ENCODE assay signal across 24 mouse cellular contexts in genomic region chr7:141953616-141954015, GRCm38 (mm10). TPM values are rescaled to one million over a fixed set of nuclear protein-coding genes. Genes with fewer than 3 reads are reported as not detected.
A peak's percentile ranks its signal among the peaks of the same experiment; 100 is the strongest.
DNase-seq lines count a peak whose midpoint lies in the region; ATAC-seq and TF ChIP-seq lines count a peak whose summit lies in the region.
"Had no signal": no experiment of that assay in that cellular context is flagged by ENCODE, and none has a peak within 500 bp of the region (broad histone marks: within the 10 kb centered on the region; RNA-seq: fewer than 3 reads in every experiment).

No protein-coding gene starts in this region.

- H3K36me3 ChIP-seq in hindbrain, embryonic 12.5 days = peaks cover 6% of the 10 kb centered on the region; the same call in 1 of the 2 replicates
- H3K36me3 ChIP-seq in hindbrain, embryonic 10.5 days = peaks cover 22% of the 10 kb centered on the region
- peaks cover 14% of the 10 kb centered on the region for H3K36me3 ChIP-seq in midbrain, embryonic 12.5 days
- H3K36me3 ChIP-seq in midbrain, postnatal 0 days (ENCODE audit: insufficient read depth, low read length) = no peaks in the 10 kb centered on the region
- H3K36me3 ChIP-seq in midbrain, embryonic 16.5 days (ENCODE audit: control insufficient read depth, insufficient read depth, low read length) = peaks cover 4% of the 10 kb centered on the region
- H3K36me3 ChIP-seq: embryonic facial prominence, embryonic 12.5 days; heart, embryonic 10.5 days; liver, embryonic 13.5 days had no signal

- H3K9ac ChIP-seq in hindbrain, embryonic 12.5 days = no peak overlapping the region
- peak overlapping the region; percentile 25; the same call in 1 of the 2 replicates for H3K9ac ChIP-seq in midbrain, embryonic 12.5 days (replicated peaks)
- H3K9ac ChIP-seq in midbrain, postnatal 0 days (replicated peaks; ENCODE audit: low read length, poor library complexity, severe bottlenecking) = no peak overlapping the region
- peak overlapping the region; percentile 18 for H3K9ac ChIP-seq in midbrain, embryonic 16.5 days (ENCODE audit: low read depth, low read length)
- H3K9ac ChIP-seq: embryonic facial prominence, embryonic 12.5 days; liver, embryonic 13.5 days had no signal

- WGBS in hindbrain, embryonic 12.5 days = 84% methylated on average over 6 of the region's 6 CpGs
- WGBS in hindbrain, embryonic 10.5 days = 81% methylated on average over 6 of the region's 6 CpGs
- 79% methylated on average over 6 of the region's 6 CpGs for WGBS in midbrain, embryonic 12.5 days
- 67% methylated on average over 6 of the region's 6 CpGs for WGBS in midbrain, postnatal 0 days
- 70% methylated on average over 6 of the region's 6 CpGs for WGBS in midbrain, embryonic 16.5 days

- H3K9me3 ChIP-seq in hindbrain, embryonic 12.5 days (replicated peaks) = no peaks in the 10 kb centered on the region
- no peaks in the 10 kb centered on the region for H3K9me3 ChIP-seq in hindbrain, embryonic 10.5 days
- no peaks in the 10 kb centered on the region for H3K9me3 ChIP-seq in midbrain, embryonic 12.5 days
- no peaks in the 10 kb centered on the region for H3K9me3 ChIP-seq in midbrain, postnatal 0 days (ENCODE audit: low read length)
- no peaks in the 10 kb centered on the region for H3K9me3 ChIP-seq in midbrain, embryonic 16.5 days (replicated peaks; ENCODE audit: control insufficient read depth, low read length, poor library complexity, severe bottlenecking)
- H3K9me3 ChIP-seq: heart, embryonic 10.5 days; liver, embryonic 13.5 days had no signal

- no peak overlapping the region for H3K4me3 ChIP-seq in hindbrain, embryonic 12.5 days
- no peak overlapping the region; the same call in 1 of the 2 replicates for H3K4me3 ChIP-seq in hindbrain, embryonic 10.5 days
- no peak overlapping the region for H3K4me3 ChIP-seq in midbrain, embryonic 12.5 days
- H3K4me3 ChIP-seq in midbrain, postnatal 0 days (ENCODE audit: low read depth, low read length) = no peak overlapping the region
- H3K4me3 ChIP-seq in midbrain, embryonic 16.5 days (ENCODE audit: low read depth, low read length) = no peak overlapping the region
- H3K4me3 ChIP-seq: embryonic facial prominence, embryonic 12.5 days; gastrocnemius, adult 2 months; heart, embryonic 10.5 days; liver, embryonic 13.5 days had no signal

- TF ChIP-seq CTCF in midbrain, postnatal 0 days (IDR thresholded peaks at IDR 0.05) = no peak

- H3K4me2 ChIP-seq in hindbrain, embryonic 12.5 days (replicated peaks) = 0 out of 2 replicates have a peak overlapping the region, but pooled peaks have one; percentile 6
- 0 out of 2 replicates have a peak overlapping the region, but pooled peaks have one; percentile 4 for H3K4me2 ChIP-seq in midbrain, embryonic 12.5 days (replicated peaks)
- H3K4me2 ChIP-seq in midbrain, postnatal 0 days (ENCODE audit: low read depth, low read length, poor library complexity, severe bottlenecking) = no peak overlapping the region
- H3K4me2 ChIP-seq in midbrain, embryonic 16.5 days (ENCODE audit: low read length) = peak overlapping the region; percentile 3; the same call in 1 of the 2 replicates
- H3K4me2 ChIP-seq: embryonic facial prominence, embryonic 12.5 days; liver, embryonic 13.5 days had no signal

- DNase-seq in cerebellum, adult 11-12 months = peak; percentile 61
- DNase-seq in hindbrain, embryonic 10.5 days (ENCODE audit: low spot score) = no peak
- no peak for DNase-seq in midbrain, postnatal 0 days (ENCODE audit: low spot score)
- DNase-seq: adrenal gland, adult 8-10 months; gastrocnemius, adult 2 months; kidney, adult 9 months; kidney, postnatal 14 days; layer of hippocampus, postnatal 36 days; liver, embryonic 13.5 days; lung, adult 2 months; lung, postnatal 14 days; right cerebral cortex, postnatal 4 days; thymus, postnatal 14 days had no signal

- peaks cover 19% of the 10 kb centered on the region for H3K27me3 ChIP-seq in hindbrain, embryonic 12.5 days
- peaks cover 37% of the 10 kb centered on the region for H3K27me3 ChIP-seq in hindbrain, embryonic 10.5 days (ENCODE audit: insufficient read depth, poor library complexity, severe bottlenecking)
- no peaks in the 10 kb centered on the region; the same call in 1 of the 2 replicates for H3K27me3 ChIP-seq in midbrain, embryonic 12.5 days
- no peaks in the 10 kb centered on the region for H3K27me3 ChIP-seq in midbrain, postnatal 0 days (ENCODE audit: insufficient read depth, low read length)
- no peaks in the 10 kb centered on the region for H3K27me3 ChIP-seq in midbrain, embryonic 16.5 days (ENCODE audit: control insufficient read depth, insufficient read depth, low read depth, low read length)

- 0 out of 2 replicates have a peak overlapping the region, but pooled peaks have one; percentile 17 for H3K27ac ChIP-seq in hindbrain, embryonic 12.5 days
- H3K27ac ChIP-seq in hindbrain, embryonic 10.5 days = no peak overlapping the region
- H3K27ac ChIP-seq in midbrain, embryonic 12.5 days (replicated peaks) = peak overlapping the region; percentile 15; the same call in 1 of the 2 replicates
- no peak overlapping the region for H3K27ac ChIP-seq in midbrain, postnatal 0 days (ENCODE audit: low read depth, low read length)
- no peak overlapping the region for H3K27ac ChIP-seq in midbrain, embryonic 16.5 days (ENCODE audit: low read length)
- H3K27ac ChIP-seq: embryonic facial prominence, embryonic 12.5 days; gastrocnemius, adult 2 months; heart, embryonic 10.5 days; liver, embryonic 13.5 days had no signal

- no peak for ATAC-seq in cerebellum, adult (ENCODE audit: insufficient number of reproducible peaks, low FRiP score, low TSS enrichment)
- no peak for ATAC-seq in hindbrain, embryonic 12.5 days (ENCODE audit: low FRiP score)
- ATAC-seq in midbrain, embryonic 12.5 days (ENCODE audit: low FRiP score, low read depth) = no peak
- ATAC-seq in midbrain, postnatal 0 days (ENCODE audit: low FRiP score) = no peak
- ATAC-seq in midbrain, embryonic 16.5 days = no peak
- ATAC-seq in megakaryocyte progenitor cell, adult 5-6 weeks (replicated peaks; ENCODE audit: poor library complexity) = no peak
- ATAC-seq: activated CD4-positive, CD25-positive, alpha-beta regulatory T cell, adult 4 months; intestine, embryonic 16.5 days had no signal

- H3K4me1 ChIP-seq in hindbrain, embryonic 12.5 days = peaks cover 80% of the 10 kb centered on the region
- H3K4me1 ChIP-seq in hindbrain, embryonic 10.5 days (replicated peaks) = peaks cover 87% of the 10 kb centered on the region
- peaks cover 79% of the 10 kb centered on the region for H3K4me1 ChIP-seq in midbrain, embryonic 12.5 days
- H3K4me1 ChIP-seq in midbrain, postnatal 0 days (ENCODE audit: insufficient read depth, low read length) = peaks cover 50% of the 10 kb centered on the region; the same call in 1 of the 2 replicates
- H3K4me1 ChIP-seq in midbrain, embryonic 16.5 days (ENCODE audit: control insufficient read depth, insufficient read depth, low read length) = peaks cover 74% of the 10 kb centered on the region

RNA-seq across cellular contexts. Expression of gene Brsk2, which starts 4.1 kb away (rescaled TPM):
- polyA plus RNA-seq in hindbrain, embryonic 12.5 days (2016; fragmentation: Nextera tagmentation; extraction: Ambion mirVana) = 15.9 and 18.6 TPM in 2 replicates
- 8.7 and 14.1 TPM in 2 replicates for polyA plus RNA-seq in hindbrain, embryonic 10.5 days (2016; fragmentation: Nextera tagmentation; extraction: Ambion mirVana)
- polyA plus RNA-seq in midbrain, embryonic 12.5 days (2016; fragmentation: Nextera tagmentation; extraction: Ambion mirVana) = 20.5 and 22.9 TPM in 2 replicates
- 137 and 159 TPM in 2 replicates for total RNA-seq in midbrain, postnatal 0 days (2014; rRNA removed)
- 18.9 and 20.1 TPM in 2 replicates for polyA plus RNA-seq in midbrain, postnatal 0 days (2015; fragmentation: Nextera tagmentation; extraction: Ambion mirVana)
- polyA plus RNA-seq in midbrain, embryonic 16.5 days (2015; fragmentation: Nextera tagmentation; extraction: Ambion mirVana) = 21.8 and 23.9 TPM in 2 replicates
- total RNA-seq in megakaryocyte progenitor cell, adult 5-6 weeks (2015) = not detected in 2 replicates
- total RNA-seq in megakaryocyte progenitor cell, adult 5-6 weeks (2017) = 0.12 TPM in 1 of 2 replicates, not detected in the other
- total RNA-seq: hematopoietic stem cell, adult 5-6 weeks; megakaryocyte, adult 5-6 weeks had no signal

RNA-seq across cellular contexts. Expression of gene Tollip, which starts 35.3 kb away (rescaled TPM):
- polyA plus RNA-seq in hindbrain, embryonic 12.5 days (2016; fragmentation: Nextera tagmentation; extraction: Ambion mirVana) = 65.1 and 67.3 TPM in 2 replicates
- polyA plus RNA-seq in hindbrain, embryonic 10.5 days (2016; fragmentation: Nextera tagmentation; extraction: Ambion mirVana) = 60.3 and 69.0 TPM in 2 replicates
- polyA plus RNA-seq in midbrain, embryonic 12.5 days (2016; fragmentation: Nextera tagmentation; extraction: Ambion mirVana) = 68.0 and 68.2 TPM in 2 replicates
- total RNA-seq in midbrain, postnatal 0 days (2014; rRNA removed) = 99.4 and 110 TPM in 2 replicates
- 78.0 and 81.3 TPM in 2 replicates for polyA plus RNA-seq in midbrain, postnatal 0 days (2015; fragmentation: Nextera tagmentation; extraction: Ambion mirVana)
- 80.9 and 86.6 TPM in 2 replicates for polyA plus RNA-seq in midbrain, embryonic 16.5 days (2015; fragmentation: Nextera tagmentation; extraction: Ambion mirVana)
- total RNA-seq in megakaryocyte progenitor cell, adult 5-6 weeks (2015) = 26.9 and 27.8 TPM in 2 replicates
- 26.6 and 30.6 TPM in 2 replicates for total RNA-seq in megakaryocyte progenitor cell, adult 5-6 weeks (2017)

Comparison
In these comparisons a context has a peak if more than half of its experiments do, and no peak if none do; other contexts are left out.
1. H3K27ac ChIP-seq: peak in hindbrain, embryonic 12.5 days (single experiment) and midbrain, embryonic 12.5 days (single experiment); none in hindbrain, embryonic 10.5 days (single experiment), midbrain, postnatal 0 days (single experiment) and midbrain, embryonic 16.5 days (single experiment).
2. H3K9ac ChIP-seq: peak in midbrain, embryonic 12.5 days (single experiment) and midbrain, embryonic 16.5 days (single experiment); none in hindbrain, embryonic 12.5 days (single experiment) and midbrain, postnatal 0 days (single experiment).